Mouse (Mus musculus): ENCODE results near the gene Gadd45g. TPM values are rescaled to one million over a fixed set of nuclear protein-coding genes. Genes with fewer than 3 reads are reported as not detected.
"Not testable (repeated sequence)": the region's sequence is repeated elsewhere in the genome, so short reads cannot be mapped to it uniquely, and the experiment has no call there.

Gene Gadd45g
- total RNA-seq, 2 experiments from 2014 or later = 1.2 TPM; not detected in 1

- ATAC-seq (replicated peaks; ENCODE audit: low FRiP score, poor library complexity, severe bottlenecking) = no peak
Observed at GRCm38 (mm10) chr13:51832491-51832890, 14.0 kb upstream of the Gadd45g start.

GRCm38 (mm10) chr13:51833611-51834010 lies 12.9 kb upstream of the Gadd45g start:
- no peak for ATAC-seq (replicated peaks; ENCODE audit: low FRiP score, poor library complexity, severe bottlenecking)

GRCm38 (mm10) chr13:51834024-51834423 lies 12.5 kb upstream of the Gadd45g start:
- not testable (repeated sequence) for ATAC-seq (replicated peaks; ENCODE audit: low FRiP score, poor library complexity, severe bottlenecking)

GRCm38 (mm10) chr13:51834520-51834919 lies 12.0 kb upstream of the Gadd45g start:
- ATAC-seq (replicated peaks; ENCODE audit: low FRiP score, poor library complexity, severe bottlenecking) = no peak

- ATAC-seq (replicated peaks; ENCODE audit: low FRiP score, poor library complexity, severe bottlenecking) = not testable (repeated sequence)
Observed at GRCm38 (mm10) chr13:51835208-51835607, 11.3 kb upstream of the Gadd45g start.

GRCm38 (mm10) chr13:51837402-51837801 lies 9.1 kb upstream of the Gadd45g start:
- ATAC-seq (replicated peaks; ENCODE audit: low FRiP score, poor library complexity, severe bottlenecking) = no peak

- ATAC-seq (replicated peaks; ENCODE audit: low FRiP score, poor library complexity, severe bottlenecking) = peak; percentile 71
Observed at GRCm38 (mm10) chr13:51839250-51840026, 7.0 kb upstream of the Gadd45g start.

GRCm38 (mm10) chr13:51840702-51841101 lies 5.8 kb upstream of the Gadd45g start:
- ATAC-seq (replicated peaks; ENCODE audit: low FRiP score, poor library complexity, severe bottlenecking) = no peak

GRCm38 (mm10) chr13:51841541-51842115 lies 4.8 kb upstream of the Gadd45g start:
- ATAC-seq (replicated peaks; ENCODE audit: low FRiP score, poor library complexity, severe bottlenecking) = peak; percentile 47

GRCm38 (mm10) chr13:51842191-51842590 lies 4.3 kb upstream of the Gadd45g start:
- no peak for ATAC-seq (replicated peaks; ENCODE audit: low FRiP score, poor library complexity, severe bottlenecking)

- no peak for ATAC-seq (replicated peaks; ENCODE audit: low FRiP score, poor library complexity, severe bottlenecking)
Observed at GRCm38 (mm10) chr13:51842773-51843172, 3.7 kb upstream of the Gadd45g start.

- ATAC-seq (replicated peaks; ENCODE audit: low FRiP score, poor library complexity, severe bottlenecking) = no peak
Observed at GRCm38 (mm10) chr13:51843298-51843697, 3.2 kb upstream of the Gadd45g start.

GRCm38 (mm10) chr13:51844118-51844517 lies 2.4 kb upstream of the Gadd45g start:
- ATAC-seq (replicated peaks; ENCODE audit: low FRiP score, poor library complexity, severe bottlenecking) = no peak

GRCm38 (mm10) chr13:51844661-51845060 lies 1.8 kb upstream of the Gadd45g start:
- ATAC-seq (replicated peaks; ENCODE audit: low FRiP score, poor library complexity, severe bottlenecking) = no peak

GRCm38 (mm10) chr13:51845072-51845471 lies 1.4 kb upstream of the Gadd45g start:
- ATAC-seq (replicated peaks; ENCODE audit: low FRiP score, poor library complexity, severe bottlenecking) = no peak

- 0 out of 2 replicates have a peak, but pooled peaks have one; percentile 23 for ATAC-seq (replicated peaks; ENCODE audit: low FRiP score, poor library complexity, severe bottlenecking)
Observed at GRCm38 (mm10) chr13:51845591-51846191, 787 bp upstream of the Gadd45g start.

- peak; percentile 10; the same call in 1 of the 2 replicates for ATAC-seq (replicated peaks; ENCODE audit: low FRiP score, poor library complexity, severe bottlenecking)
Observed at GRCm38 (mm10) chr13:51846868-51847793, 653 bp downstream of the Gadd45g start.

GRCm38 (mm10) chr13:51847979-51848480 lies 1.6 kb downstream of the Gadd45g start:
- ATAC-seq (replicated peaks; ENCODE audit: low FRiP score, poor library complexity, severe bottlenecking) = peak; percentile 63

- peak; percentile 15 for ATAC-seq (replicated peaks; ENCODE audit: low FRiP score, poor library complexity, severe bottlenecking)
Observed at GRCm38 (mm10) chr13:51848481-51849240, 2.2 kb downstream of the Gadd45g start.

Measured in erythroblast, adult 5-6 weeks (primary cell).